Mouse (Mus musculus): ENCODE measurements around the gene Gdap1l1.

DNA sequence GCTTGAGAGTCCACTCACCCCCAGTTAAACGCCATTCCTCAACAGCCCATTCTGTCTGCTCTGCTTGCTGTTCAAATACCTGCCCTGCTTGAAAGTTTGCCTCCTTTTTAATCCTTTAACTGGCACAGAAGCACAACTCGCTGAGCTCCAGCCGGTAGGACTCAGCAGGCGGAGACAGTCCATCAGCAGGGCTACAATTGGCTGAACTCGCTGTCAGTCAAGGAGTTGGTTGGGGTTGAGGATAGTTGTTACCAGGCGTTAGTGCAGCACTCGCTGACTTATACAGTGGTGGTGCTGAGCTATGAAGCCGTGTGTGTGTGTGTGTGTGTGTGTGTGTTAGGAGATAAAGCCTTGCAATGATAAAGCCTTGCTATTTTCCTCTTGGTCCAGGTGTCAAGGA, 22.3 kb downstream of the Gdap1l1 start:
- TF ChIP-seq POLR2A (IDR thresholded peaks at IDR 0.05; ENCODE audit: low read depth, low read length): no peak
- no peak for TF ChIP-seq CTCF (conservative IDR thresholded peaks at IDR 0.05; ENCODE audit: insufficient read depth, insufficient read length, low read depth, low read length)
